Mouse (Mus musculus) thymus, postnatal 36 days (tissue): Measurements from ENCODE around the gene Tnip2.

Experiments used
- DNase-seq, 2 experiments: peaks; one replicate each; pipeline ENCODE4 v3.0.0; 2022; ENCODE audit warnings: mixed read lengths in 2 of 2

Gene Tnip2

DNA sequence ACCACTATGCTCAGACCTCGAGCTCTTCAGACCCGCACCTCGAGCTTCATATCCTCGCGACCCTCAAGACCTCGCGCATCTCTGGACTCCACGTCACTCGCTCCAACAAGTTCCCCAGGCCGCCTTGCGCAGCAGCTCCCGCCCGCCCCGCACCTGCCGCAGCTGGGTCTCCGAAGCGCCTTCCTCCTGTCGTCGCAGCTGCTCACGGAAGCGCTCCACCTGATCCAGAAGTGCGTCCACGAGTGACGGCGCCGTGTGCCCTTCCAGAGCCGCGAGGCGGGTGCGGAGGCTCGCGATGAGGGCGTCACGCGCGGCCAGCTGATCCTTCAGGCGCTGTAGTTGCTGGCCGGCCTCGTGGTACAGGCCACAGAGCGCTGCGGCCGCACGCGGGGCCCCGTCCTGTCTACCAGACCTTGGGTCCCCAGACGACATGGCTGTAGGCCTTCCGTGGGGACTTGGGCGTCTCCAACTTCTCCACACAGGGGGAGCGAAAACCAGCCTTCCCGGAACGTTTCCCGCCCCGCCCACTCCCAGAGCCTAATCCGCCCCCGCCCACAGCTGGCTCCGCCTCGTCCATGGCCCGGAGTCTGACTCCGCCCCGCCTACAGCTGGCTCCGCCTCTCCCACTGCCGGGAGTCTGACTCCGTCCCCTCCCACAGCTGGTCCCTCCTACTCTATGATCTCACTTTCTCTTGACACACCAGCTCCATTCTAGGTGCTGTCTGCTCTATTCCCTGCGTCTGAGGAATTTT, at the start of gene Tnip2:
TSS of gene Tnip2 (minus strand) at position 526 of the 752 bp plus-strand sequence.
- peak; percentile 96 to 97 for DNase-seq

DNA sequence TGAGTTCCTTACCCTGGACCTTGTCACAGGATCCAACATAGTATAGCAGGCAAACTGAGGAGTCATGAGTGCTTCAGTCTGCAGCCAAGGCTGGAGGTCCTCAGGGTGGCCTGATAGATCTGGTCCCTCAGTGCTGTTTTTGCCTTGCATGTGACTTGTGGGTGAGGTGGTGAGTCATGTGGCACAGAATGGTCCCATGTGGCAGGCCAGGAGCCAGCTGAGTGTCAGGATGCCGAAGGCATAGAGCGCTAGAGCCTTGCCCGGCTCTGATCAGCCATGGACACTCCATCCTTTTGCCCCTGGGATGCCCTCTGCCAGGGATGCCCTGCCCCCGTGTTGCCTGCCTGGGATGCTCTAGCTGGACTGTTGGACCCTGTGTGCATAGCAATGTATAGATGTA, 38.0 kb upstream of the Tnip2 start:
- DNase-seq = no peak

DNA sequence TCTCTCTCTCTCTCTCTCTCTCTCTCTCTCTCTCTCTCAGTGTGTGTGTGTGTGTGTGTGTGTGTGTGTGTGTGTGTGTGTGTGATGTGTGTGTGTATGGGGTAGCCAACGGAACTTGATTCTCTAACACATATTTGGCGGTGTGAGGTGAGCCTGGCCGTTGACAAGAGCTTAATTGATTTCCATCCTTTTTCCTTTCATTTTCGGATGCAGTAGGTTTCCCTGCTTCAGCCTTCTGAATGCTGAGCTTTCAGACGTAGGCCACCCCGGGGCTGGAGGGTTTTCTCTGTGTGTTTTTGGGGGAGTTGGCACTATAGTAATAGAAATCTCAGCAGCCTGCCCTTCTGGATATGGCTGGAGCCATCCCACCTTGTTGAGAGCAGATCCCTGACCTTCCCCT, 36.5 kb upstream of the Tnip2 start:
- DNase-seq = no peak

DNA sequence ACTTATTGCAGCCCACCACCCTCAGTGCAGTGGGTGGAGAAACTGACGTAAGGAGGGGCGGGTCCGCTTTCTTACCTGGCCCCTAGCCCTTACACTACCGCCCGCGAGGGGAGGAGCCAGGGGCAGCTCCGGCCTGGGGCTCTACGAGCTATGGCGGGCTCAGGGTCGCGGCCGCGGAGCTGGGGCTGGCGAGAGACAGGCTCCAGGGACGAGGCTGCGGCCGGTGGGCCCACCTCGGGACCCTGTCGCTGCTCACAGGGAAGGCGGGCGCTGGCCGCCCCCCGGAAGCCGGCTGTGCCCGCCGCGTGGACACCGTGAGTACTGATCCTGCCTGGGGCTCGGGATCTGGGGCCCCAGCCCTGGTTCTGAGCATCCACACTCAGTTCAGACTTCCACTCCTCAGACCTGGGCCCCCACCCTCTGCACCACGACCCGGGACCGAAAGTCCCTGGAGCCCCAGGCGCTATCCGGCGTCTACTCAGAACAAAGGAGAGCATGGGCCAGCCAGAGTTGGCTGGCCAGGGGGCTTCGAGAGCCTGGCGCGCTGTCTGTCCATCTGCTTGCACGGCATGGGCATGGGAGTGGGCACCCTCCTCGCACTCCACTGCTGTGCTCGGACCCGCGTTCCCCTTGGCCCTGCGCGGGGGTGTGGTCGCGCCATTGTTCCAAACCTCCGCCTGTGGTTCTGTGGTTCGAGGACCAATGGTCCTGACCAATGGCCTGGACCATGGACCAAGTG, 35.9 kb upstream of the Tnip2 start:
- DNase-seq = peak; percentile 50 to 71

DNA sequence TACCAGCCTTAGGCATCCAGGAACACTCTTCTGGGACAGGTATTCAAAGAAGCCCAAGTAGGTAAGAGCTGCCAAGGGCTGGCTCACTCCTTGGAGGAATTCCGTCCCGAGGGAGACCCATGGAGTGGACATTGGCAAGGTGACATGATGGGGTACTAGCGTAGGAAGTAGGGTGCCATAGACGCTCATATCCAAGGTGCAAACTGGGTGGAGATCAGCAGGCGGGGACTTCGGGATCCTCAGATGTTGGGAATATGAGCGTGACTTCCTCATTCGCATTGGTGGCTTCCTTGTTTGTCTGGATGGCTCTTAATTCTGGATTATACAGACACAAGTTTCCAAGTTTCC, 35.3 kb upstream of the Tnip2 start:
- no peak for DNase-seq

DNA sequence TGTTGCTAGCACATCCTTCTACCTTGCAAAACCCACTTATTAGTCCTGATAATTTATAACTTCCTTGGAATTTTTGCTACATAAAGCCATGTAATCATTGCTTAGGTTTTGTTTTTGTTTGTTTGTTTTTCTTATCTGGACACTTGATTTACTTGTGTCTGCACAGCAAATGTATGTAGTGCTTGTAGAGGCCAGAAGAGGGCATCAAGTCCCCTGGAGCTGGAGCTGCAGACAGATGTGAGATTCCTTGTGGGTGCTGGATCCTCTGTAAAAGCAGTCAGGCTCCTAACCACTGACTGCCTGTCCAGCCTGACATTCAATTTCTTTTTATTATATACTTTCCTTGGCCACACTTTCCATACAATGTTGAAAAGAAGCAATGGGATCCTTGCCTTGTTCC, 33.6 kb upstream of the Tnip2 start:
- no peak for DNase-seq

DNA sequence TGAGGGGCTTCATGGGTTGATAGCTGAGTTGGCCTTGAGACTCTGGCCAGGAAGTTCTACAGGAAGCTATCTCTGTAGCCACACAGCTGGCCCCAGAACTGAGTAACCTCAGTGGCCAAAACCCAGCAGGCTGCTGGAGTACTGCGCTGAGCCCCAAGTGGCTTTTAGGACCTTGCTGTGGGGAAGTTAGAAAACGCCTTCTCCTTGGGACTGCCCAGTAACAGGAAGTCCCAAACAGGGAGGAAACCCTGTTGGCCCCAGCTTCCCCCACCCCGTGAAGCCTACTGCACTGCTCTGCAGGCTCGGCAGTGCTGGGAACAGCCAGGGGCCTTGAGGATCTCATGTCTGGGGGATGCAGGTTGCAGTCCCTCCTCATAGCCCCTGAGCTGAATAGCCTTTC, 29.3 kb upstream of the Tnip2 start:
- DNase-seq = no peak

DNA sequence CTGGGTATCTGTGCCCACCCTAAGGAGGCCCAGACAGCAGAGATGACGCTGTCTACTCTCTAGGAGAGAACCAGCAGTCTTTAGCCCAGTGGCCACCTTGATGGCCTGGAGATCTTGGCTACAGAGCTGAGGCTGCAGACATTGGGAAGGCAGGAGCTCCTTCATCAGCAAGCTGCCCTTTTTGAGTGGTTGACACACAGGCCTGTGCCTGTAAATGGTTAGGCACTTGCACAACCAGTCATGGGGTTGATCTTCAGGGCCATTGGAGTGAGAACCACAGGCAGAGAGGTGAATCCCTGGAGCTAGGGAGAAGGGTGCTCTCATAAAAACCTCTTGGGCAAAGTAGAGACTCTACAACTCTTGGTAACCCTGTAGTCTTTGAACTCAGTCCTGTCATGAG, 28.4 kb upstream of the Tnip2 start:
- no peak for DNase-seq

DNA sequence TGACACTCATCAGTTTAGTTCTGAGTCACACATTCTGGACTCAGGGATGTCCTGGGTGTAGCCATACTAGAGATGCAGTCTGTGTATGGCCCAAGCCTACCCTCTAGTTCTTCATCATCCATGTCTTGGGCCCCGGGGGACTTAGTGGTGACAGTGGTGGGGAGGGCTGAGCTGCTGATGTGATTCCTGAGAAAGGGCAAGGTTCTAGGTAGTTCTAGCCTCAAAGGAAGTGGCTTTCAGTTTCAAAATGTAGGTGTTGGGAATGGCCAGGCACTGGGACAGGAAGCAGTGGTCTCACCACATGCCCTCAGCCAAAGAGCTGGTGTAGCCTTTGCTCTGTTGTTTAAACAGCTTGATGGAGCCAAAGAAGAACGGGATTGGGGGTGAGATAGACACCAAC, 25.3 kb upstream of the Tnip2 start:
- no peak for DNase-seq

DNA sequence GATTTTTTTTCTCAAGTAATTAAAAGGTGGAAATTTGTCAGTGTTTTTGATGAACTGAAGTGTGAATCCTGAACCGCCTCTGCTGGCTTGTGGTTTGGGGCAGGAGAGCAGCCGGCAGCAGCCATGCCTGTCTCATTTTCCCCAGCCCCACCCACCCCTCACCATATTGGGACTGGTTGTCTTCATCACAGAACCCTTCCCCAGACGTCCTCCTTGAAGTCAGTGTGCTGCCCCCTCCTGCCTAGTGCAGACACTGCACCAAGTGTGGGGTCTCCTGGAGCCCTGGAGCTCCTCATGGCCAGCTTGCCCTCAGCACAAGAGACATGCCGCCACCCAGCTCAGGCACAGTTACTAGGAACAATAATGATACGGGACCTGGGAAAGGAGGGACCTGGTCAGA, 24.7 kb upstream of the Tnip2 start:
- peak; percentile 79 to 80 for DNase-seq

DNA sequence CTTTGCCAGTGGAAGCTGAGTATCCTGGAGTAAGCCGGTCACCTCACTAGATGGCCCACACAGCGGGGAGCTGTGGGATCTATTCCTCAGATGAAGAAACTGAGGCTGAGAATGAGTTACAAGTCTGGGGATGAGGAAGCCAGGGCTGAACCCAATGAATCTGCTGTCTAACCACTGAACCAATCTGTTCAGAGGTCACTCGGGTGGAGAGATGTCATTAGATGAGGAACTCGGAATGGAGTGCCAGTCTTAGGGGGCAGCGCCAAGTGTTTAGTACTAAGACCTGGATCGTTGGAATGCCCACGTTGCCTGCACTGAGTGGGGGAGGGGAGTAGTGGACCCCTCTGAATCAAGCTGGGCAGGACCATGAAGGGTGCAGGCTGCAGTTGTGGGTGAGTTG, 24.3 kb upstream of the Tnip2 start:
- DNase-seq = no peak

DNA sequence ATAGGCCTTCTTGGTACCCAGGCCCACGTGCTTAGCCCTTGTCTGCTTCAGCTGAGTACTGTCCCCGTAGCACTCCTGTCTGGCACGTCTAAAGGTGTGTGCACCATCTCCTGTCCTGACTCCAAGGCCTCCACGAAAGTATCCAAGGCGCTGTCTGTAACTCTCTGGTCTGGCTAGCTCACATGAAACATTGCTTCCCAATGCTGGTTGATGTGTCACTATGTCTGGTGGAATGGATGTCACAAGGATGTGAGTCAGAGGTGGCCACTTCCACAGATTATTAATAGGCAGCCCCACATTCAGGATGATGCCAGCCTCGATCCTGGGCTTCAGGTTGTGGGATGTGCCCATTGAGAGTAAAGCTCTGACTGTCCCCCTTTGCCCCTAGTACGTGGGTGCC, 22.0 kb upstream of the Tnip2 start:
- DNase-seq = no peak

DNA sequence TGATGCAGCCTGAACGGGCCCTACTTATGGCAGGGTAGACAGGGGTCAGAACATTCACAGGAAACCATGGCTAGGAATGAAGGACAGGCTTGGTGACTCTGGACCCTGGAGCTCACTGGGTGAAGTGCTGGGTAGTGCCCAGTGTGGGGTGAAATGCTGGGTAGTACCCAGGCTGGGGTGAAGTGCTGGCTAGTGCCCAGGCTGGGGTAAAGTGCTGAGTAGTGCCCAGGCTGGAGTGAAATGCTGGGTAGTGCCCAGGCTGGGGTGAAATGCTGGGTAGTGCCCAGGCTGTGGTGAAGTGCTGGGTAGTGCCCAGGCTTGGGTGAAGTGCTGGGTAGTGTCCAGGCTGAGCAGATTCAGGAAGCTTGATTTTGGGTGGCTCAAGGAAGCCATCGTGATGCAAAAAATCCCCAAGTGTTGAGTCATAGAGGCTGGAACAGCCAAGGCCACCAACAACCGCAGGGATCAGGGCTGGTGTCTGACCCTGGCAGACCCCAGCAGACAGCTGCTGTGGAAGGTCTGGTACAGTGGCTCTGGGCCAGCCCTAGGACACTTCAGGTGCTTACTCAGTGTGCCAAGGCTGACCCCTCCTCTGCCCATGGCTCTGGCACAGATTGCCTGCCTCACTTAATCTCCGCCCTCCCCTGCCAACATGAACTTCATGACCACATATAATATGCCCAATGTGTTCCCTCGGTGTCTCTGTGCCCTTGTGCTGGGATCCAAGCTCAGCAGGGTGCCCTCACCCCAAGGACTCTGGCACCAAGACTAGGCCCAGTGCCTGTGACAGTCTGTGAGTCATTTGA, 21.2 kb upstream of the Tnip2 start:
- no peak for DNase-seq

DNA sequence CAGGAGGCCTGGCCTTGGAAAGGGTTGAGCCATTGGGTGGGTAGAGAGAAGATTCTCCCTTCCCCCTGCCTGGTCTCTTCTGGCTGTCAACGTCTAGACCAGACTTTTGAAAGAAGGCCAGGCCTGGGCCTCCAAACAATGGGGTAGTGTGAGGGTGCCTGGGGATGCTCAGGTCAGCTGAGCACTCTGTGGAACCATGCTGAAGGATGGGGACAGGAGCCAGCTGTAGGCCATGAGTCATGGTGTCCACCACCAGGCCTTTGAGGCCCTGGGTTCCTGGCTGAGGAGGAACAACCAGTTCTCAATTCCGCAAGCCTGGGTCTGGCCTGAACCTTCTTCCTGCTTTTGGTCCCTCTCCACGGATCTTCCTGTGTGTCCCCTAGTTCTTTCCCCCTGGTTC, 20.0 kb upstream of the Tnip2 start:
- no peak for DNase-seq

DNA sequence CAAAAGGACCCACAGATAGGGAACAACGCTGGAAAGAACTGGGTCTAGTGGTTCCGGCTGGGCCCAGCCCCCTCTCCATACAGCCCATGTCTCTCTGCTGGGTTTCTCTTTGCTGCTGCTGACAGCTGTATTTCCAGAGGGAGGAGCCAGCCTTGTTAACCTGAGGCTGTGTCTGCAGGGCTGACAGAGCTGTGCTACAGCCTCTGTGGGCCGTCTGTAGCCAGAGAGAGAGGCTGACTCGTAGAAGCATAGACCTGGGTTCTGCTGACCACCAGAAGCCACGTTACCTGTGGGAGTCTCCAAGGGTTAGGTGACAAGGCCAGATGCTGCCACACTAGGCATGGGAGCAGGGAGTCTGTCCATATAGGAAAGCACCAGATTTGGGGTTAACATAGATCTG, 19.3 kb upstream of the Tnip2 start:
- DNase-seq = no peak

DNA sequence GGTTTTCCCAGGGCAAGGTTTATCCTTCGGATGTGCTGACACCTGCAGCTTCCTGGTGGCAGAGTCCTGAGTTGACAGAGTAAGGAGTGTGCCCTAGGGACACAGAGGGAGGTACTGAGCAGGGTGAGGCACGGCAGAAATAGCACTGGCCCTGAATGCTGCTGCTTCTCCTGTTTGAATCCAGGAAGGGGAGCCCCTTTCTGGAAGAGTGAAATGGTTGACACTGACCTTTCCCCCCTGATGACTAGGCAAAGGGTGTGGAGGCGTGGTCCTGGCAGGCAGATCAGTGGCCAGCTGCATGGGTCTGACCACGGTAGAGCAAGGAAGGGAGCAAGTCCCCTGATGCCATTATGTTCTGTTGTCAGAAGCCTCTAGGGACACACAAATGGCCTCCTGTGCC, 16.9 kb upstream of the Tnip2 start:
- DNase-seq = no peak

DNA sequence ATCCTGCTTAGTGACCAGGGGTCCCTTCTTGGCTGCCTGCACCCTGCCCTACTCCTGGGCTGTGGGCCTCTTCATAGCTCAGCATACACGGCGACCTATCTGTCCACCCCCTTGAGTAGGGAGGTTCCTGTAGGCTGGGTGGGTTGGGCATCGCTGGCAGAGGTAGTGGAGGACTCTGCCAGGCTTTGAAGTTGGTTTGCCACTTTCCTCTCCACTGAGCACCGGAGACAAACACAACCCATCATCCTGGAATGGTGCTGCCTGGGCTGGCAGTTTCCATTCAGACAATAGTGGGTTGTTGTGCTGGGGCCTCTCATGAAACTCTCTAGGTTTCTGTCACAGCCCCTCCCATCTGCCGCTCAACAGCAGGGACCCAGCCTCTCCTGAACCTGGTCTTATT, 16.3 kb upstream of the Tnip2 start:
- no peak for DNase-seq

DNA sequence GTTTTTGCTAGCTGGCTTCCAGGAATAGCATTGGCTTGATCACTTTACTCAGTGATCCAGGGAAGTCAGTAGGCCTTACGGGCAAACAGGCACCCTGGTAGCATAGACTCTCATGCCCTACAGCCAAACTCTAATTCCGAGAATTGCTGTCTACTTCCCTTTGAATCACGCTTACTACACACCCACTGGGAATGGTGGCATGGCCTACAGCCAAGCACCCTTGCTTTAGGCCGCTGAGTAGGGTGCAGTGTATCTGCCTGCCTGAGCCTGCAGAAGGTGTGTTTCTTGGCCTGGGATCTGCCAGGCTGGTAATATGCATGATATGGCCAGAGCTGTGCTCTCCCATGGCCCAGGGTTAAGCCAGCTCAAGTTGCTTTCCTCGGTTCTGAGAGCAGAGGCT, 14.9 kb upstream of the Tnip2 start:
- DNase-seq = no peak

DNA sequence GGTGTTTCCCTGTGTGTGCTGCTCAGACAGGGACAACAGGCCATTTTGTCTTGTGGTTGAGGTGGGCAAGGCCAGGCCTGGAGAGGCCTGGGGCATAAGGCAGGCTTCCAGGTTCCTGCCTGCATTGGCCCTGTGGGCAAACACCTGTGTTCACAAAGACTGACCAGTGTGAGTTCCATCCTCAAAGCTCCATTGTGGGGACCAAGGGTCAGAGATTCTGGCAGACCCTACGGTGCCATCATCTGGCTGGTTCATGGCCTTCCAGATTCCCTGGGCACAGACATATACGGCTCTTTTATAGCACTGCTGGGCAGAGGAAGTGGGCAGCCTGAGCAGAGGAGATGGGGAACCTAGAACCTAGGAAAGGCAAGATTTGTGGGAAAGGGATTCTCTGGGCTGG, 13.6 kb upstream of the Tnip2 start:
- DNase-seq = no peak

DNA sequence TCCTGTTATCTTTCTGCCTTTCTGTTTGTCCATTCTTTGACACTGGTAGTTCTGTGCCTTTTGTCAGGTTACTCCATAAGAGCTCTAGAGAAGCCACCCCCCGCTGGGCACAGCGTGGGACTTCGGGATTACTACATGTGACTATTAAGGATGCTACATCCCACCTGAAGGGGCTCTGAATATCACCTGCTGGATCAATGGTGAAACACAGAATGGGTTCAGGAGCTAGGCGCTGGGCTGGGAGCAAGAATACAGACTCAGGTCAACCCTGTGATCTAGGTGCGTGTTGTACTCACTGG, 12.6 kb upstream of the Tnip2 start:
- DNase-seq = no peak

DNA sequence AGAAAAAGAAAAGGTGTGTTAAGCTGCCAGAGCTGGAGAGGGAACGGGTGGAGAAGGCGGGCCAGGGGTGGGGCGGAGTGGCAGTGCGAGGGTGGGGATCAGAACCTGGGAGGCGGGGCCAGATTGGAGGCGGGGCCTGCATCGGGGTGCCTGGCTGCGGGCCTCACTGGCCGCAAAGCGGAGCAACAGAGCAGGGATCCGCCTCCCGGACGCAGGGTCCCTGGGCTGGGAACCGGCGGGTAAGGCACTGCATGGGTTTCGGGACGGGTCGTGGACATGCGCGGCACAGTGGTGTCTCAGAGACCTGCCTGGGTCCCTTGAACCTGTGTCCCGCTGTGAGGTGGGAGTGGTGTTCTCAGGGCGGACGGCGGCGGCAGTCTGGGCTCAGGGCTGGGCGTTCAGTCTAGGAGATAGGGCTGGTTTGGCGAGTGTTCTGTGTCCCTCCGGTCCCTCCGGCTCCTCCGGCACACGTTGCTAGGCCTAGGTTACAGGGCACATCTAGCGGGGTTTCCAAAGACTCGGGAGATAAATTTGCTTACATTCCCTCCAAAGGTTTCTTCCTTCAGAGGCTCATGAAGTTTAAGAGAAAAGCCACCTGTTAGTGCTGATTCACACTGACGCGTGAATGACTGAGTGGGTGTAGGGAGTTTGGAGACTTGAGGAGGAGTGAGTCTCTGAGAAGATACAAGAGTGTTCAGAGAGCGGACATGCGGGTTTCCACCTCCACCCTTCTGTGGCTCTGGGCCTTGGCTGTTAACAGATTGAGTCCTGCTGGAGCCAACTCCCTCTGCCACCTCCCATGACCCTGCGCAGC, 12.1 kb upstream of the Tnip2 start, which contains the start of gene Sh3bp2:
TSS of gene Sh3bp2 (plus strand) at position 176 of the 814 bp plus-strand sequence.
- DNase-seq = peak; percentile 97 to 99

DNA sequence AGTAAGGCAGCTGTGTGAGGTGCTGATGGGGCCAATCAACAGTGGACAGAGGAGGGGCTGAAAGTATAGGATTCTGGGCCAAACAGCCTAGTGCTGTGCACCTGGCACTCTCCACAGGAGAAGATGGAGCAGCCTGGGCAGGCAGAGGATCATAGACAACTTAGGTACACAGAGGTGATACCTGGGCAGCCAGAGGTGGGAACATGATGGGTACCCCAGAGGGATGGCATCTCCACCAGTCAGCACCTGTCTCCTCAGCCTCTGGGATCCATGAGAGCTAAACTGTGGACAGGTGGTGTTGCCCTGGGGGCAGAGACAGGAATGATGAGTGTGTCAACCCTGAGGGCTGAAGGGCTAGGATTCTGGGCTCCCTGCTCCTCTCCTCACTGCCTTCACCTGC, 10.7 kb upstream of the Tnip2 start:
- no peak for DNase-seq

DNA sequence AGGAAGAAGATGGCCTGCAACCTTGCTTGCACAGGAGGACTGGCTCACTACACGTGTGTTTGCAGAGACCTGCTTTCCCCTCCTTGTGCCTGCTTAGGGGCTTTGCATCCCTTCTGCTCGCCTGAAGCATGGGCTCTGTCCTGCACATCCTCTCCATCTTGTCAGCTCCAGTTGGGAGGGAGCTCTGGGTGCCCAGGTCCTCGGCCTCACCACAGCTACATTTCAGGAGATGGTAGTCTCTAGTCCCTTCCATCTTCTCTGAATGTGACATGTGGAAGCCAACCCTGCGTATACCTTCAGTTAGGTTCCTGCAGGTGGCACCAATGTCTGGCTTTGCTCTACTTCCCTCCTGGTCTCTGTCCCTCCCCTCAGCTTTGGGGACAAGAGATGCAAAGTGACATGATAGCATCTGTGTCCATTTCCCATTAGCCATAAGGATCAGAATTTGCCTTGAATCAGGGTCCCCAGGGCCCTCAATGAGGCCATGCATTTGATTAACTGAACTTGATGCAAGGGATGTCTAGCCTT, 10.2 kb upstream of the Tnip2 start:
- no peak for DNase-seq
